Mouse (Mus musculus) erythroblast, embryonic 14.5 days (primary cell): ENCODE data around the gene Isl1. TPM values are rescaled to one million over a fixed set of nuclear protein-coding genes. Genes with fewer than 3 reads are reported as not detected.
A peak's percentile ranks its signal among the peaks of the same experiment; 100 is the strongest.

Source experiments
- H3K27me3 ChIP-seq: 2 replicates; pipeline ENCODE4 v1.6.1; 2012; ENCODE audit warnings: inconsistent platforms; ENCODE audit not compliant: control insufficient read depth
- H3K36me3 ChIP-seq: 2 replicates; pipeline ENCODE4 v1.6.1; 2012; ENCODE audit warnings: mild to moderate bottlenecking, inconsistent platforms; ENCODE audit not compliant: control insufficient read depth
- H3K4me1 ChIP-seq: 2 replicates; pipeline ENCODE4 v1.6.1; 2012; ENCODE audit warnings: inconsistent platforms; ENCODE audit not compliant: control insufficient read depth
- H3K4me3 ChIP-seq: replicated peaks from 2 replicates; pipeline ENCODE3; 2012; ENCODE audit warnings: moderate library complexity, mild to moderate bottlenecking, inconsistent platforms
- H3K9me3 ChIP-seq: 2 replicates; pipeline ENCODE4 v1.6.1; 2012; ENCODE audit warnings: low read length, inconsistent platforms, mixed read lengths; ENCODE audit not compliant: control insufficient read depth
- GATA1 ChIP-seq: IDR thresholded peaks from 2 replicates; pipeline ENCODE4 v1.6.1; 2012; ENCODE audit warnings: low read length, inconsistent platforms, mixed read lengths
- TAL1 ChIP-seq: IDR thresholded peaks from 3 replicates; pipeline ENCODE4 v1.6.1; 2012; ENCODE audit warnings: low read length, inconsistent platforms, mixed read lengths
- polyA plus RNA-seq: library from polyadenylated mRNA; stranded (reverse); fragments of >175 nt; gene quantifications from 2 replicates; pipeline ENCODE4 v1.2.3, GENCODE M21; 2012

Isl1 gene
- not detected in 2 replicates for polyA plus RNA-seq

DNA sequence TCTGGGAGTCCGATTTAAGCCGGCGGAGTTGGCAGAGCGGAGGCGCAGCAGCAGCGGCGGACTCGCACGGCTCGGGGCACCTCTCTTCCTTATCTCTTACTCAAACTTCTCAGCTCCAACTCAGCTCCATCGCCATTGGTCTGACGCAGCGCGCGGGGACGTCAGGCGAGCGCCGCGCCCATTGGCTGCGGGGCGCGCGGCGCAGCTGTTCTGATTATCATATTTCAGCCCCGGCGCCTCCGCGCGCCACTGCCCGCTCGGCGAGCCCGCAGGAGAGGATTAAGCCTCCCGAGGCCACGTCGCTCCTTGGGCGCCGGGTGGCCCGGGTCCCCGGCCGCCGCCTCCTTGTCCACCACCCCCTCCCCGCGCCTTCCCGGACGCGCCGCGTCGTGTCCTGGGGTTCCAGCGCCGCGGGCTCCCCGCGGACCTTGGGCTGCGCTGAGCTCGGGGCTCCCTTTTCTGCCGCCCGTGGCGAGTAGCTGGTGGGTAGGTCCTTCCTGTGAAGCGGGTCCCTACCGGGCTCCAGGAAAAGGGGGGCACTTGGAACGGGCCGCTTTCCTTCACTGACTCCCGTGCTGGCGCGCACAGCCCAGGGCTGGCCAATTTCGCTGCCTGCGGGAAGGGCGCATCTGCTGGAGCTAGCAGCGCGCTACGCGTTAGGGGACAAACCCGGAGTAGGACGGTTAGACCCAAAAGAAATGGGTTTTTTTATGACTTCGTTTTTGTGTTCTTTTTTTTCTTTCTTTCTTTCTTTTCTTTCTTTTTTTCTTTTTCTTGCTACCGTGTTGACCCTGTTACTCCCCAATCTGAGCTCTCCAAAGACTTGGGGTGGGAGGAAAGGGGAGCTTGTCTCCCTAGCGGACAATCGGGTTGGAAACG is at the start of gene Isl1:
Gene Isl1, minus strand, starts transcription at position 106 of the 879 bp plus-strand sequence.
- Histone ChIP-seq H3K36me3 (no peaks in the 10 kb centered on the region), H3K27me3 (peaks cover 97% of the 10 kb centered on the region), H3K9me3 (no peaks in the 10 kb centered on the region; the same call in 1 of the 2 replicates), H3K4me3 (peak within 1 kb of the TSS; percentile 38), H3K4me1 (no peaks in the 10 kb centered on the region)
- TF ChIP-seq TAL1 (no peak), GATA1 (no peak)

DNA sequence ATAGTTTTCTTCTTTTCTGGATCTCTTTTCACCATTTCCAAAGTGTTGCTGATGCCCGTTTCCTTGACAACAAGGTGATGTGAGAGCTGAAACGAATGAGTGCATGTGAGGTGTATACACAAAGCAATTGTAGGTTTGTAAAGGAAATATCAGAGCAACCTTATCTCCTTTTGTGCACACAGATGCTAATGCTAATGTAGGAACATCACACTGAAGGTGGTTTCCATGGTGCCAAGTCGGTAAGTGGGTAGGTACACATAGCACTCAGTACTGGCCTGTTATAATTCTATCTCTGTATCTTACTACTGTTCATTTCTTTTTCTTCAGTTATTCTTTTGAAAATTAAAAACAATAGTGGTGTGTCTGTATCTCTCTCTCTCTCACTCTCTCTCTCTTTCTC is 26.3 kb upstream of the Isl1 start:
- H3K4me1 ChIP-seq: no peaks in the 10 kb centered on the region
- no peak for TF ChIP-seq GATA1
- TF ChIP-seq TAL1: no peak

DNA sequence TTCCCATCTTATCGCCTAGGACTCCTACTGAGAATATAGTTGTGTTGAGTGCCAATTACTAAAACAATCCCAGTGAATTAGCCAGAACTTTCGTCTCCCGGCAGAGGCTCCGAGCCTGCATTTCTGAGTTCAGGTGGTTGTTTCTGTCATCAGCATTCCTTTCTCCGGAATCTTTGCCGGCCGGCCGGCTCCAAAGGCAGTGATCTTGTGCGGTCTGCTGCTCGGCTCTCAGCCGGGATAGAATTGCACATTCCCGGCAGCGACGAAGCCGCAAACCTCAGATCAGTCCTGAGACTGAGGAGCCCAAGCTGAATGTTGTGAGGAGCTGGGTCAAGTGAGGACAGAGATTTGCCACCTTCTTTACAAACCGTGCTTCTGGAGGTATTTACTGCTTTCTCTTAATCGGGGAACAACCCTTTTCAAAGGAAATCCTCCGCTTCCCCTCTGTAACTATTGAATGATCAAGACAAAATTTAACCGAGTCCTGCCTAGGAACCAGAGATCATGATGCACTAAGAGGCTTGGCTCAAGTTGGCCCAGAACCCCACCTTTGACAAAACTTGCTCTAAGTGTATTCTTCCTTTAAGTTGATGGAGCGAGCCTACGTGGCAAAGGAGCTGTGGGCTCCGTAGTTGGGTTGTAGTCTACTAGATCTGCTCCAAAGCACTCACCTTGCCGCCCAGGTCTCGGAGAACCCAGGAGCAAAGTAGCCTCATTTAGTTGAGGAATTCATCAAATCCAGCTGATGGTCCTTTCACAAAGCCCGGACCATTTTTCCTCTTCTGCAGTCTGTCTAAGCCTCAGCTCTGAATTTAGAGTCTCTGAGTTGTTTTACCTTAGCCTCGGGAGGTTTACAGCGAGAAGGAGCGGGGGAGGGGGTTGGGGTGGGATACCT is 4.4 kb upstream of the Isl1 start:
- H3K27me3 ChIP-seq: peaks cover 65% of the 10 kb centered on the region
- H3K4me3 ChIP-seq: no peak overlapping the region
- no peaks in the 10 kb centered on the region for H3K36me3 ChIP-seq
- TF ChIP-seq GATA1: no peak
- TF ChIP-seq TAL1: no peak
- H3K4me1 ChIP-seq: no peaks in the 10 kb centered on the region
- no peaks in the 10 kb centered on the region; the same call in 1 of the 2 replicates for H3K9me3 ChIP-seq

More for the DNA sequence above, 26.3 kb upstream of the Isl1 start:
- H3K4me3 ChIP-seq: no peak overlapping the region
- H3K9me3 ChIP-seq: no peaks in the 10 kb centered on the region
- no peaks in the 10 kb centered on the region for H3K27me3 ChIP-seq
- H3K36me3 ChIP-seq: no peaks in the 10 kb centered on the region

DNA sequence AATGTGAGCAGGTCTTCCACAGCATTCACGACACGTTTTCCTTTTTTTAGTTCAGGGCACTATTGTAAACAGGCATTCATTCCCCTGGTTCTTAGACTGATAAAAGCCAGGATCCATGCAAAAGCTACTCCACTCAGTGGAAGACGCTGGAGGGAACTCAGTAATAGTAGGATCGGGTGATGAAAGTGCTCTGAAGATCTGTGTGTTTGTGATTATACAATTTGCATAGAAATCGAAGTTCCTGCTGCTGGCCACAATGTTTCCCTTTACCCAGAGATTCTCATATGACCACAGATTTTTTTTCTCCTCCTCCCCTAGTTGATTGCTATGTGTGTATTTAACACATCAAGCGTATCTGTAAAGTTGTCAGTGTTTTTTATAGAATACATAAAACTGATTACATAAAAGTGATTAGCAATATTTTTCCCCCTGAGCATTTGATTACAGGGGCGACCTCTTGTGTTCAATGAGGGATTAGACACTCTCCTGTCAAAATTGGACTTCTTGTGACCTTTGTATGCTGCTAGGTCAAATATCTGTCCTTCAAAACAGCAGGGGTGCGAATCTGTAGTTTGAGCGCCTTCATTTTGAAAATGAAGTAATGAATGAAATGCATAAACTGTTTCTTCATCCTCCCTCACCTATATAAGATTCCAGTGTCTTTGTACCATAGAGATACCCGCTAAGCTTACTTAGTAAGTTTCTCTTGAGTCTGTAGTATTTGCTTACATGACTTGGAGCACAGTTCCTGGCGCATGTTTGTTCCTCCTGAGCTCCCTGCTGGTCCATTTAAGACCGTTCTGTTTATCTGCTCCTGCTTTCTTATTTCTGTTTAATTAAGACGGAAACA is 2.6 kb upstream of the Isl1 start:
- Histone ChIP-seq H3K4me1 (no peaks in the 10 kb centered on the region), H3K4me3 (no peak overlapping the region)

DNA sequence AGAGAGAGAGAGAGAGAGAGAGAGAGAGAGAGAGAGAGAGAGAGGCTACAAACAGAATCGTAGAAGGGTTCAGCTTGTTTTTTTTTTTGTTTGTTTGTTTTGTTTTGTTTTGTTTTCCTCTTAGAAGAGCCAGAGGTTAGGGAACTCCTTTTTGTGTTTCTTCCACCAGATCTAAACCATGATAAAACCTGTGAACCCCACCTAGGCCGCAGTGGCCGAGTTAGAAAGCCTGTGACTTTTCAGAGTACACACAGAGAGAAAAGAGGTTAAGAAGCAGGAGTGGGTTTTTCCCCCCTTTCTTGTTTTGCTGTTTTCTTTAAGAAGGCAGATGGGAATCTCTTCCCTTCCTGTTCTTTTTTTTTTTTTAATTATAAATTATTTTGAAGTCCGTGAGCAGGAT is 1.5 kb upstream of the Isl1 start:
- no peaks in the 10 kb centered on the region for H3K36me3 ChIP-seq
- no peaks in the 10 kb centered on the region; the same call in 1 of the 2 replicates for H3K9me3 ChIP-seq
- H3K4me1 ChIP-seq: no peaks in the 10 kb centered on the region
- TF ChIP-seq GATA1: no peak
- TF ChIP-seq TAL1: no peak
- peaks cover 91% of the 10 kb centered on the region for H3K27me3 ChIP-seq
- H3K4me3 ChIP-seq: no peak overlapping the region

More for the DNA sequence above, 2.6 kb upstream of the Isl1 start:
- no peaks in the 10 kb centered on the region for H3K36me3 ChIP-seq
- TF ChIP-seq TAL1 (no peak), GATA1 (no peak)
- H3K27me3 ChIP-seq: peaks cover 80% of the 10 kb centered on the region
- H3K9me3 ChIP-seq: no peaks in the 10 kb centered on the region; the same call in 1 of the 2 replicates

DNA sequence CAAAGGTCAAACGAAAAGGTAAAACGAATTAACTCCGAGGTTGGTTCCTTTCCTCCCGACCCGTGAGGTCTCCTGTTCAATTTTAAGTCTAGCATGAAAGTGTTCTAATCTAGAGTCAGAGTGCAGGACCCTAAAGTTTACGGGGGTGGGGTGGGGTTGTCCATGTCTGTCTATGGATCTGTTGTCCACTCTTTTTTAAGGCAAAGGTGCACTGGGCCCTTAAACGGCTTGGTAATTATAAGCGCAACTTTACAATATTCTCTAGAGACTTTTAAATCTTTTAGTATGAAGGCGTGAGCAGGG is 925 bp upstream of the Isl1 start:
- H3K4me3 ChIP-seq: no peak overlapping the region
- no peaks in the 10 kb centered on the region; the same call in 1 of the 2 replicates for H3K9me3 ChIP-seq
- H3K4me1 ChIP-seq: no peaks in the 10 kb centered on the region
- peaks cover 93% of the 10 kb centered on the region for H3K27me3 ChIP-seq
- TF ChIP-seq TAL1 (no peak), GATA1 (no peak)
- H3K36me3 ChIP-seq: no peaks in the 10 kb centered on the region

DNA sequence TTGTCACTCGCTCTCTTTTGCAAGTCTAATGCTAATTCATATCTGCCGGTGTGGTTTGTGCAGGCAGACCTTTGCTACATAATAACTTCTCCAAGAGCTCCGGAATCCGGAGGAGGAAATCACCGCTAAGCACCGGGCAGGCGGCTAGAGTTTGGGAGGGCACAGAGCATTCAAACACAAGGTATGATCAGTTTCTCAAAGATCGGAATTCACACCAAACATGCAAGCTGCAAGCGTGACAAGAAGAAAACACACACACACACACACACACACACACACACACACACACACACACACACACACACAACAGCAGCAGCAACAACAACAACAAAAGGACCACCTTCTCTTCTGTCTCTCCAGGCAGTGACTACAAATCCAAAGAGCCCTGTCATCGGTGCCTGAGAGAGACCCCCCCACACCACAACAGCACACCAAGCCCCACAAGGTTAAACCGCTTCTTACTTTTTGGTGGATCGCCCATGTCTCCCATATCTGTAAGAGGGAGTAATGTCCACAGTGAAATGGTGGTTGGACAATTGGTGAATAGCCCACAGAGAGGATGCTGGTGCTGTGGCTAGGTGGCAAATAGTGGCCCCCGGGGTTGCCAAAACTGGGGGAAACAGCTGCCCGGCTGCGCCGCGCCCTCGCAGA is 431 bp downstream of the Isl1 start:
- no peaks in the 10 kb centered on the region for H3K36me3 ChIP-seq
- TF ChIP-seq GATA1: no peak
- no peak for TF ChIP-seq TAL1
- H3K9me3 ChIP-seq: no peaks in the 10 kb centered on the region; the same call in 1 of the 2 replicates
- peaks cover 96% of the 10 kb centered on the region for H3K27me3 ChIP-seq
- no peaks in the 10 kb centered on the region for H3K4me1 ChIP-seq
- peak overlapping the region; percentile 38 for H3K4me3 ChIP-seq
